Mouse (Mus musculus) ES-Bruce4 (cell line): ENCODE data around the gene Slc7a7.

ENCODE experiments used
- CTCF ChIP-seq: IDR thresholded peaks from one replicate; pipeline ENCODE4 v1.8.1; 2011; ENCODE audit warnings: low read depth, low read length
- EP300 ChIP-seq: IDR thresholded peaks from 2 replicates; pipeline ENCODE4 v1.6.1; 2011; ENCODE audit warnings: low read depth, low read length; ENCODE audit not compliant: insufficient read depth
- POLR2A ChIP-seq: IDR thresholded peaks from one replicate; pipeline ENCODE4 v1.8.1; 2011; ENCODE audit warnings: low read length; ENCODE audit not compliant: insufficient read depth

DNA sequence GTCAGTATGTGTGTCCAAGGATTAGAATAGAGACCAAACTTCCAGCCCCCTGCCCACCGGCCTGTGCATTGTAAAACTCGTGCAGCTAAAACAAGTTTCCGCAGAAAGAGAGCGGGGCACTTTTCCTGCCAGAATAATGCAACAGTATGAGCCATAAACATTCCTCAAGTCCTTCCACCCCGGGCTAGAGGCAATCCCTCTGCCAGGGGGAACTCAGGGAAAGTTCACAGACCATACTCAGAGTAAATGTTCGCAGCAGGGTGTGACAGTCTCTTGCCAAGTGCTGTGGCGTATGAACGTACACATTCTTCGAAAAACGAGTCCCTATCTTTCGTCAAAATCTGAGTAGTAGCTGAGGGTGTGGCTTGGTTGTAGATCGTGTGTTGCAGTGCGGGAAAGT, 38.0 kb downstream of the Slc7a7 start:
- TF ChIP-seq CTCF = no peak
- no peak for TF ChIP-seq POLR2A
- no peak for TF ChIP-seq EP300
